Mouse (Mus musculus) retina, adult 2 months (tissue): ENCODE measurements at regions not wholly inside any gene's neighbourhood (a gene's known extent, or its start where the extent isn't known, plus 50 kb on each side); places are given as distances from the start of the nearest gene placed in this dataset.

Experiments
- DNase-seq: peaks from one replicate; pipeline ENCODE4 v3.0.0-alpha.2; 2012; ENCODE audit warnings: low read depth, low spot score

GRCm38 (mm10) chr12:106392316-106392715 is 382.3 kb downstream of the Vrk1 start:
- DNase-seq: no peak

GRCm38 (mm10) chr12:106399085-106399484 is 389.1 kb downstream of the Vrk1 start:
- no peak for DNase-seq

GRCm38 (mm10) chr12:106411075-106411474 is 401.0 kb downstream of the Vrk1 start:
- DNase-seq: no peak

GRCm38 (mm10) chr12:106426631-106427030 is 416.6 kb downstream of the Vrk1 start:
- DNase-seq: no peak

GRCm38 (mm10) chr12:106429991-106430390 is 420.0 kb downstream of the Vrk1 start:
- no peak for DNase-seq

GRCm38 (mm10) chr12:106445151-106445550 is 435.1 kb downstream of the Vrk1 start:
- no peak for DNase-seq

GRCm38 (mm10) chr12:106445976-106446375 is 435.9 kb downstream of the Vrk1 start:
- no peak for DNase-seq

GRCm38 (mm10) chr12:106446876-106447532 is 437.0 kb downstream of the Vrk1 start:
- DNase-seq: no peak

GRCm38 (mm10) chr12:106448551-106448950 is 438.5 kb downstream of the Vrk1 start:
- no peak for DNase-seq

- no peak for DNase-seq
Observed at GRCm38 (mm10) chr12:106453491-106453890, 443.5 kb downstream of the Vrk1 start.

- DNase-seq: no peak
Observed at GRCm38 (mm10) chr12:106458215-106458614, 448.2 kb downstream of the Vrk1 start.

- no peak for DNase-seq
Observed at GRCm38 (mm10) chr12:106460650-106461049, 450.6 kb downstream of the Vrk1 start.

GRCm38 (mm10) chr12:106462281-106462680 is 452.3 kb downstream of the Vrk1 start:
- no peak for DNase-seq

- no peak for DNase-seq
Observed at GRCm38 (mm10) chr12:106464701-106465100, 454.7 kb downstream of the Vrk1 start.

GRCm38 (mm10) chr12:106468173-106468860 is 458.3 kb downstream of the Vrk1 start:
- no peak for DNase-seq

GRCm38 (mm10) chr12:106474501-106475165 is 464.6 kb downstream of the Vrk1 start:
- DNase-seq: no peak

GRCm38 (mm10) chr12:106475486-106476050 is 465.5 kb downstream of the Vrk1 start:
- DNase-seq: no peak

GRCm38 (mm10) chr12:106477040-106477665 is 467.1 kb downstream of the Vrk1 start:
- DNase-seq: no peak

- DNase-seq: no peak
Observed at GRCm38 (mm10) chr12:106477731-106478130, 467.7 kb downstream of the Vrk1 start.

GRCm38 (mm10) chr12:106478381-106478781 is 468.4 kb downstream of the Vrk1 start:
- no peak for DNase-seq

- no peak for DNase-seq
Observed at GRCm38 (mm10) chr12:106479067-106479877, 469.2 kb downstream of the Vrk1 start.
